Mouse (Mus musculus) layer of hippocampus, adult 8-10 months (tissue): ENCODE measurements around the gene Kiz. TPM values are rescaled to one million over a fixed set of nuclear protein-coding genes. Genes with fewer than 3 reads are reported as not detected.

Experiments
- DNase-seq, 2 experiments: peaks; one replicate each; pipeline ENCODE4 v3.0.0; 2022; ENCODE audit warnings: low spot score in 2 of 2
- total RNA-seq, 4 experiments: library from RNA; stranded (reverse); gene quantifications; 2 replicates each; pipeline ENCODE4 v1.2.4; 2022

Gene Kiz
- 10 to 100 TPM; 20.9 to 27.1 (median 24.5) TPM for total RNA-seq

DNA sequence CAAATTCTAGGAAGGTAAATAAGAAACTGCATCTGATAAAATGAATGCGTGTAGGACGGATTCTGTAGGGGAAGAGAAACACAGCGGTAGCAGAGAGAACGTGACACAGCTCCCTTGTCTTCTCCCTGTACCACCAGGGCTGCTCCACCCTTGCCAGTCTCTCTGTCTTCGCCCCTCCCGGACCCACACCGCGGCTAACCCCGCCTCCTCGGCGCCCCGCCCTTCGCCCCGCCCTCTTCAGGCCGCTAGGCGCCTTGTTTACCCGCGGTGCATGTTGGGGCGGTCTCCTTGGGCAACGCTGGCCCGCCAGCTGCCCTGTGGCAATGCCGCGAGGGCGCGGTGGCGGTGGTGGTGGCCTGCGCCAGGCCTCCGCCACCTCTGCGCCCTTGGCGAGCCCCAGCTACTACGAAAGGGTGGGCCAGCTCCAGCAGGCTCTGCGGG, at the start of gene Kiz:
Gene Kiz, plus strand, starts transcription at position 266 of the 441 bp plus-strand sequence.
- peak; percentile 87 to 89 for DNase-seq

DNA sequence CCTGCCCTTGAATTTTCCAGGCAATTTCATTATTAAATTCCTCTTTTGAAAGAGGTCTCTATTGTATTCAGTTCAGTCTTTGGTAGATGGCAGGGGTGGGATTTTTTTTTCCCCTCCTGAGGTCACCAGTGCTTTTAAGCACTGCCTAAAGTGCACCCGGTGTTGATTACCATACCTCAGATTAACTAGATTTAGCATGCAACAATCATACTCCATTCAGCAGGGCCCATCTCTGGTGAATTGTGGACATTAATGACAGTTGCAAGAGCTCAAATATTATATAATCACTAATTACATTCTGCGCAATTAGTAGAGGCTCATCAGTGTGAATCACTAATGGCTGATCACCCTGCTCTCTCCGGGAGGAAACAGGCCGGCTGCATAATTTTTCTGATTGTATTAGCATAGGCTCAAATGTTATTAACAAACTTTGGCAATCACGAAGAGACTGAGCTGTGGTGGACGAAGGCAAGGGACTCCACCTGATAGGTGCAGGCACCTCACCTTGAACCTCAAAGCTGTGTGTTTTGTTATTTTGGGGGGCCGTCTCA, 45.9 kb upstream of the Kiz start:
- no peak for DNase-seq

DNA sequence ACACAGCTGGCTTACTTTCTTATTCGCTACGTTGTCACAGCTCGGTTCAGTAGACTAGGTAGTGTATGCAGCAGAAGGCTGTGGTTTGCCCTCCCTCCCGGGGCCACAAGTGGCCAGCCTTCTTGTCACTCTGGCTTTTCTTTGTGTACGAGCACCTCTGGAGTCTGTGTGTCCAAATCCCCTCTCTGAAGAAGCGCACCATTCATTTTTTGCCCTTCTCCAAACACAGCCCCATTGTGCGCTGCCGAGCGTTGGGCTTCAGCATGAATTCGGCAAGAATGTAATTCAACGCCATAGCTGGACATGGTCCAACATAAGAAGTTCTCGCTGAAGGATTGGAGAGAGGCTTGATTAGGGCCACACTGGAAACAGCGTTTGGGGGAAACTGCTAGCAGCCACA, 45.0 kb upstream of the Kiz start:
- DNase-seq = no peak

DNA sequence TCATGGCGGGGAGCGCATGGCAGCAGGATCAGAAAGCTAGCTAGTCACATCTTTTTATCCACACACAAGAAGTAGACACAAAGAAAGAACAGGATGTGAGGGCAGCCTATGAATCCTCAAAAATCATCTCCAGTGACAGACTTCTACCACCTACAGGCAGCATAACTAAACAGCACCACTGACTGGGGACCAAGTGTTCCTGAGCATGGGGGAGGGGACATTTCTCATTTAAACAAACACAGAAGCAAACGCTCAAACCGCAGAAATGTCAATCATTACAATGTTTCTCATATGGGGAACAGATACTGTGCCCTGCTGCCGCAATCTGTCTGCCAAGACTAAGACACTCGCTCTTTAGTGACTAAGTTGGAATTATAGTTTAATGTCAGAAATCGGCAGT, 40.7 kb upstream of the Kiz start:
- no peak for DNase-seq

DNA sequence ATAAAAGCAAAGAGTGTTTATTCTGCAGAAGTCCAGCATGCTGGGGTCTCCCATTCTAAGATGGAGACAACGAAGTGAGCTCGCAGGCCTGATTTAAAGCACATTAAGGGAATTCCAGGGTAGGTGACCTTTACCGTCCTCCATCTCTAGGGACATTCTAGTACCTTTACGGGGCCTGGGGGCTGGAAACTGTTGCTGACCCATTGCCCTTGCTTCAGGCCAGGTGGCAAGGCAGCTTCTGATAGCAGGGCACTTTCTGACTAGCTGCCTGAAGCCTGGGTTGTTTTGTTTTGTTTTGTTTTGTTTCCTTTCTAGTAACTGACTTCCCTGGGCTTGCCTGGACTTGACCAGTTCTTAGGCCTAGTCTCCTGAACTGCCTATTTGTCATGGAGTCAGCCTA, 36.6 kb upstream of the Kiz start:
- DNase-seq = no peak

DNA sequence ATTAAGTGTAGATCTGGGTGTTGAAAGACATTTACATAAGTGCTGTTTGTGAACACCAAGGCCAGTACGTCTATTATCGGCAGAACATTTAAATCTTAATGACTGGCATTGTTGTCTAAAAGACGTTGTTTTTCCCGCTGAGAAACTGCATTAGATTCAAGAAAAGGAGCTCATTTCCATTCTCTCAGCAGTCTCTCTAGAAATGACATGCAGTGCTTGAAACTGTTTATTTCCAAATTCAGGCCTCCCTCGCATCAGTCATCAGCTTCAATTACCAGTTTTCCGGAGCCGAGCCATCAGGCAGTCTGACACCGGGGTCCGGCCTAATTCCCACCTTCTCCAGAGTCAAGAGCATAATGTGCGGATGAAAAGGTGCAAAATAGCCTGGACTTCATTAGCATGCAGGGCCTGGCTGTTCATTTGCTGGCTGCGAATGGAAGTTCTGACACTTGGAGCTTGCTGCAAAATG, 32.1 kb upstream of the Kiz start:
- no peak for DNase-seq

DNA sequence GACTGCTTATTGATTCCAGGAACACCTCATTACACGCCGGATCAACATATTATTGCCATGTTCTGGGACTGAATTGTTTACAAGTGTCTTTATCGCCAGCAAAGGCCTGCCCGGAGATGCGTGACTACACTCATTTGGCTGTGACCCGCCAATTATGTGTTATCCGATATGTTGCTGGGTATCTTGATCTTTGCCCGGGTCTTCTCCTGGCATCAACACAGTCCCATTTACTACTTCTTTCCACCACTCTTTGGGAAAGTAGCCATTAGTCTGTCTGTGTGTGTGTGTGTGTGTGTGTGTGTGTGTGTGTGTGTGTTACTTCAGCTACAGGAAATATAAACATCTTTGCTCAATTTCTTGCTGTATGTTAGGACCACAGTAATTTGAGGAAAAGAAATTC, 31.6 kb upstream of the Kiz start:
- DNase-seq = no peak

DNA sequence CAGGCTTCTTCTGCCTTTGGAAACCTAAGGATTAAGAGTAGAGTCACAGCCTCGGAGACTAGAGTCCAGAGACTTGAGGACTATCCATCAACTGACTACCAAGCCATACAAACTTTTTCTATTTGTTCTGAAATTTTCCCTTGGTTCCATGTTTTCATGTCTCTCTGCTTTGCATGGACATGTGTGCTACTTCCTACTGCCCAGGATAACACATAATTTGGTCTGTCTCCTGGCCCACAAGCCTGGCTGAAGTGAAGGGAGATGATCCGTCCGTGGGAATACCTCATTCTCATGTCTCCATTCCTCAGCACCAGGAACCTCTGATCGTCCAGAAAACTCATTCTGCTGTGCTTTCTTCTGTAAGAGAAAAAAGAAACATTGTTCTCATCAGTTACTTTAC, 27.7 kb upstream of the Kiz start:
- no peak for DNase-seq

DNA sequence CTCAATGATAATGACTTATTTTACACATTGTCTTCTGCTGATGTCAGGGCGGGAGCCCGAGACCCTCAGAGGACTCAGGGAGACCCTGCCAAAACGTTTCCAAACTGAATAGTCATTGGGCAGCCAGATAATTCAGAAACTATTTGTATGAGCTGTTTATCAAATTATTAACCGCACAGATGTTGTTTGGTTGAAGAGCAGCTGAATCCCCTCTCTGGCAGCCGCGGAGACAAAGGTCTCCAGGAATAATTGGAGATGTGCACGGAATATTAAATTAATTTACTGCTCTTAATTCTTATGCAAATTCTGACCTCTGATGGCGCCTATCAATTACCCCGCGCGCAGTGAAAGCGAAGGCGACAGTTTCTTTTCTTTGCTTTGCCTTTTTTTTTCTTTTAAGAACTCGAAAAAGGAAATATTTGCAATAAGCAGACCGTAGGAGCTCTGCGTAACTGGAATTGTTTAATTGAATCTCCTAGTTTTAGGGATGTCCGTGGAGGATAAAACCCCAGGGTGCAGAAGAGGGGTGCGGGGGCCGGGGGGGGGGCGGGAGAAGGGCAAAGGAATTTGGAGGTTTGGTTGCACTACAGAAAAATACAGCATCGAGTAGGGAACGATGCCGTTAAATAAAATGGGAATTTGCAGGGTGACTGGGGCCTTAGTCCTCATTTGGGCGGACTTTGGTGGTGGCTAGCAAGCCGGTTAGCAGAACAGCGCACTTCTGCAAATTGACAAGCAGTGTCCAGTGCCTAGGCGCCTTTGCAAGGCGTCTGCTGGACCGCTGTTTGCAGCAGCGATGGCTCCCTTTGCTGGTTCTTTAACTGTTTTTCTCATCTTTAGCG, 22.2 kb upstream of the Kiz start:
- DNase-seq = no peak

DNA sequence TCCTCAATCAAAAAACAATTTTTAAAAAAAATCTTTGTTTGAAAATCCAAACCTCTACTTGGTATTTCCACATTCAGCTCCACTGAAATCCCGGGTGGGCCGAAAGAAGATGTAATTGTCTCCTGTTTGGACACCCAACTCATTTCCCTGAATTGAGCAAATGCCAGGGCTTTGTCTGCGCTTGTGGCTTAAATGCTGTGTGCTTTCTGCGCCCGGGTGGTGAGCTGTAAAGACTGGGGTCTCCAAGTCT, 21.7 kb upstream of the Kiz start:
- DNase-seq = no peak

DNA sequence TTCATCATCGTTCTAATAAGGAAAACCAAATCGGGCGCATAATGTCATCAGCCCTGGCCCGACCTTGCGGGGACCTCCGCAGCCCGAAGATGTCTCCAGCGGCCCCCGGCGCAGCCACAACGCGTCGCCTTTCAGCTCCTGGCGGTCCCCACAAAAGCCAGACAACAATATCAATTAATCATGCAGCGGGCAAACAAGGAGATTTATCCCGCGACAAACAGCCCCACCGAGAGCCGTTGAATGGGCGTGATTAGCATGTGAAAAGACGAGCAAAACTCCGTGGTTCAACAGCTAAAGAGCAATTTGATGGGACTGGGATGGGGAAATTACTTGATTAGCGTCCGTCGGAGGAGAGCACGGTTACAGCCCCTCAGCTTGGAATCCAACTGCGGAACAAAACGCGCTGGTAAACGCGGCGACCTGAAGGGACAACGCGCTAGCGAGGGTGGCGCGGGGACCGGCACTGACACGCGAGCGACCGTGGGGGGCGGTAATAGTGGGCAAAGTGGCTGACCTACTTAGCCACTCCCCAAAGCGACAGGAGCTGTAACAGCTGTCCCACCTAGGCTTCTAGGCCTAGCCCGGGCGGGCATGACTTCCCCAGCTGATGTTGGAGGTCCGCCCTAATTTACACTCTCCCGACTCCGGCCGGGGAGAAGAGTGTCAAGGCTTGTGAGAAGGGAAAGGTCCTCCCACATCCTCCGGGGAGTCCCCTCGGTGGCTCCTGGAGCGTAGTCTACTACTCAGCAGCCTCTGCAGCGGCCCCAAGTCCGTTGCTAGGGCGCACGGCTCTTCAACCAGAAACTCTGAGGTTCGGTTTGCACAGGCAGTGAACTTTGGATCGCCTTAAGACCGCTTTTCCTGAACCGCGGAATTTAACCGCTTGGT, 21.1 kb upstream of the Kiz start:
- DNase-seq = no peak

DNA sequence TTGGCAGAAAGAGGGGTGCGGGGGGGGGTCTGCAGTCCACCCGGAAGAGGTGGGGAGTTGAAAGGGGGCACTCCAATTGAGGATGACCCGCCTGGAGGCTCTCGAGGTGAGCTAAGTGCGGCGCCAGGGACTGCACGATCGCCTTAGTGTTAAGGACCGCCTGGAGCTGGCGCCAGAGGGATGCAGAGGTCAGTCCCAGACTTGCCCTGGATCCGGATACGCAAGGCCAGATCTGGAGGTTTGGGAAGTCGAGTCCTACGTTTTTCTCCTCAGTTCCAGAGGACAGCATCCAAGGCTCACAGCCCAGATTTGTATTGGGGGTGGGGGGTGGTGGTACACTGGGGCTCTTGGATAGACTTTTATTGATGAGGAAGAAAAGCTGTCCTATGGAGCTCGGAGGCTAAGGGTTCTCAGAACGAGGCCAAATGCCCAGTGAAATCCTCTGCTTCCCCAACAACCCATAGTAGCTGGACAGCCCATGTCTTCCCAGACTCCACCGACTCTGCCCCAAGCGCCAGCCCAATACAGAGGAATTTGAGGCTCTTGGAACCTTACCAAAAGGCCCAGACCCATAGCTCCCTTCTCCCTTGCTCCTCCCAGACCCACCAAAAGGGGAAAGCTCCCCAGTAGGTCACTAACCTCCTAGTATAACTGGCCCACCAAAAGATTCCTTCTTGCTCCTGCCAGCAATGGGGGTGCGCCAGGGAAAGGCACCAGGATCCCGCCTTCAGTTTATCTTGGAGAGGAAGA, 20.2 kb upstream of the Kiz start:
- no peak for DNase-seq

DNA sequence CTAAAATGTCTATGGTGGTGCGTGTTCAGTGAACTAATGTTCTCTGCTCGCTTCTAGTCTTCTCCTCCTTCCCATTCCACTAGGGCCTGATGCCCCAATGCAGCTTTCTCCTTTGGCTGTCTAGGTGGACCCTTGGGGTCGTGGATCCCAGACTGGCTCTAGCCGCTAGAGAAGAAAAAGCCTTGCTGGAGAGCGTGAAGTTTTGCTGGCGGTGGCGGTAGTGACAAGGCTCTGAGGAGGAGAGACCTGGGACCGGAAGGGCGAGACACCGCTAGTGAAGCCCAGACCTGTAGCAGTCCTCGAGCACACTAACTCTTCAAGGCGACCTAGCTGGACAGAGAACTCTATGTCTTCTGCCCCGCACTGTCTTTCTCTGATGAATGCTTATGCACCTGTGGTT, 19.4 kb upstream of the Kiz start:
- DNase-seq = no peak

DNA sequence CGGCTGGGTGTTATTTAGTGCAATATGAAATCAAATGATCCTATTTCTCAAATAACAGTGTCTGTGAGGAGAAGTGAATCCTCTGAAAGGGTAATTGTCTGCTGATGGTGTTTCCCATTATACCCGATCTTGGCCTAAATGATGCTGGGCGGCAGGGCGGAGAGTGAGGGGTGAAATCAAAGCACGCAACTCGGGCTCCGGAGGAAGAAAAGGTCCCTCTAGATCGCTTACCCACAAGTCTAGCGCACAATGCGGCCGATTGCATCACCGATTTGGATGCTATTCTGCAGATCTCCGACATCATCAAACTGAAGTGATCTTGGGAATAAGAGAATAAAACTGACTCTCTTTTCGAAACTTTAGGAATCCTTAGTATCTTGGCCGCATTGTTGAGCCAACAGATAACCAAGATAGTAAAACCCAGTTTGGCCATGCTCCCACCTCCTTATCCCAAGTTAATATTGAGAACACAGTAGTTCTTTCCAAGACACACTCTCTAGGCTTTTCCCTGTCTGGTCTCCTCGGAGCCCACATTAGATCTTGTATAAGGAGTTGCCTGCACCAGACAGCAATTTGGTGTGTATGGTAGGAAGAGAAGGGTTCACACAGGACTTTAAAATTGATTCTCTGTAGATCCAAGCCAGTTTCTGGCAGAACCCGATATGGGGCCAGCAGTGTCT, 18.7 kb upstream of the Kiz start:
- DNase-seq = no peak

DNA sequence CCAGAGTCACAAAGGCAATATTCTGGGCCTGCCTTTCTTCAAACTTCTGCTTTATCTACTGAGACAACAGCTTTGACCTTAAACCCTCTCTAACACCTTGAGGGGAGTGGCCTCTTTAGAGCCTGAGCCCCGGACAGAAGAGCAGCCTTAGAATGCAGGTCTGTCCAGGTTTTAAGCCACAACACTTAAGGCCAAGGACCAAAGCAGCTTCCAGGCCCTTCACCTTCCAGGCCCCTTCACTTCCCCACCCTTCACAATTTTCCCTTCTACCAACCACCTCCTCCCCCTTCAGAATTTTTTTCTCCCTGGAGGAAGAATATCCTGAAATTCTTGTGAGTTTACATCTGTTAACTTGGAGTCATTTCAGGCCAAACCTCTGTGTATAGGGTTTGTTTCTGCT, 18.0 kb upstream of the Kiz start:
- no peak for DNase-seq

DNA sequence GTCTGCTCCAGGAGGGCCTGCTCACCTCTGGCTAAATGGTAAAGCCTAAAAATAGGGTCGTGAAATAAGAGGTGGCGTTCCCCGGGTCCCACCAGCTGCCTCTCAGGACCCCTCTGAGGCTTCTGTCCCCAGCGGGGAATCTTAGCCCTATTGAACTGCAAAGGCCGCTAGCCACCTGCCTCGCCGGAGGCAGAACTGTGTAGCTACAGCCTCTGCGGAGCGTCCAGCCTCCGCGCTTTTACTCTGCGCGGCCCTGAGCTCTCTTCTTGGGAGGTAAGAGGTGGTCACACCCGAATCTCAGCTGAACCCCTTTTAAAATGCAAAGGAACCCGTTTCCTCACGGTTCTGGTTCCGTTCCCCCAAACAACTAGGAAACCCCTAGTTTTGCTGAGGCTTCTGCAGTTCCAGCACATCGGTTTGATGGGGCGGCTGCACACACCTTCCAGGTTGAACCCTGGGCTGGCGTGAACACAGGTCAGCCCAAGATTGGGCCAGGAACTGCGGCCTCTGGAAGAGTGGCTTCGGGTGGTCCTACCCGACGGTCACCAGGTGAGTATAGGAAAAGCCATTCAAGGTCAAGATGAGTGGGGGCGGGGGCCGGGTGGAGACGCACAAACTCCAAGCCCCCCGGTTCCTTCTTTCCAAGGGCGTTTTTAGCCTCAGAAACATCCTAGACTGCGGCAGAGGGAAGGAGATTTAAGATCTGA, 16.9 kb upstream of the Kiz start:
- DNase-seq = no peak

DNA sequence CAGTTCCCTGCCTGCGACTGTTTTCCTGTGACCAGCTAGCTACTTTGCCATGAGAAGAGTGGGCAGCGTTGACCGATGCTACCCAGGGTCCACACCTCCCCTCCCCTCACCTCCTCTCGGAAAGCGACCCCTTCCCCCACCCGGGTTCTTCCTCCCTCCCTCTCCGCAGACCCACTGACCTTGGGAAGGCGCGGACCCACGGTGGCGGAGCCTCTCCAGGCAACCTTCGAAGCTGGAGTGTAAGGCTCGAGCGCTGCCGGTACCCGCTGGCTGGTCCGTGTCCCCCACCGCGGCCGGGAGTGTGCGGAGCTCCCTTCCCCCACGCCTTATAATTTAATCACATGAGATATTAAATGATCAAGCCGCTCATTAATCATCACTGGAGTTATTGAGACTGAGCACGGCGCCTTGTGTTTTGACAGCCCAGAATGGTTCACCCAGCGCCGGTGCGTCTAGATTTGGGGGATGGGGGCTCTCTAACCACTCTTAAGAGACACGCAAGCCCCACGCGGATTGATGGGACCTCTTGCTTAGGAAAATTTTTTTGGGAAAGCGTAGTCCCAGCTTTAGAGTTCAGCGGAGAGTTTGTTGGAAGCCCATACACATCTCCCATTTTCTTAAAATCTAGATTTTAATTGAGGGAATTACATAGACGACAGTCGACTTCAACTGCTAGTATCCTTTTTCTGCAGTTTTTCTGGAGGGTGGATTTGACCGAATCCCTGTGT, 16.2 kb upstream of the Kiz start:
- no peak for DNase-seq

DNA sequence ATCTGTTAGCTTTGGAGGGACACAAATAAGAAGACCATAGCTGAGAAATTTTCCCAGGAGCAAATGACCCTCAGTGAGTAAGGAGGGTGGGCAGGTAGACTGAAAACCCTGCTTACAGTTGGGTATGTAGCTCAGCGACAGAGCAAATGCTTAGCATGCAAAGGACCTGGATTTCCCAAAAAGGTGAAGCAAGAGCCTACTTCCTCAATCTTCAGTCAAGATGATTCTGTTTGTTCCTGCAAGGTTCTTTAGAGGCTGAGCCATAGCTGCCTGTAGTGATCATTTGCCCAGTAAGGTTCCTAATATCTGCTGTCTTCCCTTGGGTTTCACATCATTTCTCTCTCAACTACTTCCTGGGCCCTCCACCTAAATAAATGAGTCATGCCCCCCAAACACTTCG, 7.8 kb upstream of the Kiz start:
- no peak for DNase-seq

DNA sequence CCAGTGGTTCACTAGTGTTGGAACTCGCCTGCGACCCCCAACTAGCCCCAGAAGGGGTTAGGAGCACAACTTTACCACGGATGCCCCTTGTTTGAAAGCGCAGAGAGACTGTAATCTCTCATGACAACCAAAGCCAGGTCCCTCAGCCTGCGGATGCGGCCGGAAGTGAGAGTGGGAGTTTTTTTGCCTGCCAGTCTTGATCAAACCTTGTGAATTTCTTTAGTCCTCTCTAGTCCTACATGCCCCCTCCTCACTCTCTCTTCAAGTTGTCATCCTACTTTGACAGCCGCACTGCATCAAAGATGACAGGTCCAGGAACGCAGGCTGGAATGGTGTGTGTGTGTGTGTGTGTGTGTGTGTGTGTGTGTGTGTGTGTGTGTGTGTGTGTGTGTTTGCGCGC, 456 bp downstream of the Kiz start:
- no peak for DNase-seq

DNA sequence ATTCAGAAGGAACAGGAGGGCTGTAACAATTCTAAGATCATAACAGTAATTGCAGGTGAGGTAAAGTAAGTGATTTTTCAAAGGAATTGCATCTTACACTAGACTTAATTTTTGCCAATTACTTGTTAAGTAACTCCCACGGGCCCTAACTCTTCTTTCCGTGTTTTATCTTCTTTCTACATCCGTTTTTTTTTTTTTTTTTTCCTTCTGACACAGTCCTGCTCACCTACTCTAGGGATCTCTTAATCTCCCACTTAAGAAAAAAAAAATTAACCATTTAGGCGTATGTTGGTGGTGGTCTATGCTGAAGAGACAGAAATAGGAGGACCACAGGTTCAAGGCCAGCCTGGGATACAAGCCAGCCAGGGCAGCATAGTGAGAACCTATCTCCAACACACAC, 1.2 kb downstream of the Kiz start:
- DNase-seq = no peak
